Mouse (Mus musculus) heart, postnatal 4 days (tissue): ENCODE measurements around the gene Sntg2. TPM values are rescaled to one million over a fixed set of nuclear protein-coding genes. Genes with fewer than 3 reads are reported as not detected.

Experiments
- total RNA-seq, 2 experiments: library from RNA; stranded (reverse); gene quantifications; 2 replicates each; pipeline ENCODE4 v1.2.3; 2021

Gene Sntg2
- total RNA-seq, 2 experiments from 2014 or later: 1.8 to 2.5 TPM

Other genes starting within 250 kb of the Sntg2 start
- gene Tpo, start 240.8 kb downstream of the Sntg2 start, total RNA-seq: not detected
- 10 to 100 TPM; 11.2 to 11.9 TPM for gene Tmem18, start 211.1 kb upstream of the Sntg2 start, total RNA-seq